Mouse (Mus musculus) spleen, postnatal 4 days (tissue): ENCODE measurements around the gene Gm20878.
"Not testable (repeated sequence)": the region's sequence is repeated elsewhere in the genome, so short reads cannot be mapped to it uniquely, and the experiment has no call there.

Experiments used
- DNase-seq, 2 experiments: peaks; one replicate each; pipeline ENCODE4 v3.0.0; 2022; ENCODE audit warnings: low spot score in 2 of 2

The Gm20878 gene

DNA sequence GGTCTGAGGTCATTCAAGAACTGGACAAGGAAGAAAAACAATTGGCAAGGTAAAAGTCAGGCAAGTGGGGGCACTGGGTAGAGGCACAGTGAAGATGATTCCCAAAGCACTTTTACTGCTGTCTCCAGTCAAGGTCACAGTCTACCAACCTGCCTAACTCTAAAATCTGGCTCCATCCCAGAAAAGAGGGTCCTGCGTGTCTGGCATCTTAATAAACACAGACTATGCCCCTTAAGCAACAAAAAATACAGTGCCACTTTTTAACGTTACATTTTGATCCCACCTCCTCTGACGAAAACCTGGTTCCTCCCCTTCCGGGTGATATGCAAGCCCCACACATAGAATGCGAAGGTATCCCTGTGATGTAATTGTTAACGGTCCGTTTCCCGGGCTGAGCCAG is at the start of gene Gm20878:
TSS of gene Gm20878 (plus strand) at position 301 of the 400 bp plus-strand sequence.
- DNase-seq, result not testable (repeated sequence)

GRCm38 (mm10) chr4:41903310-41903709 is 38.1 kb upstream of the Gm20878 start, which contains the start of gene Gm21541:
Gene Gm21541, plus strand, starts transcription at chr4:41903610.
- DNase-seq, result not testable (repeated sequence)

DNA sequence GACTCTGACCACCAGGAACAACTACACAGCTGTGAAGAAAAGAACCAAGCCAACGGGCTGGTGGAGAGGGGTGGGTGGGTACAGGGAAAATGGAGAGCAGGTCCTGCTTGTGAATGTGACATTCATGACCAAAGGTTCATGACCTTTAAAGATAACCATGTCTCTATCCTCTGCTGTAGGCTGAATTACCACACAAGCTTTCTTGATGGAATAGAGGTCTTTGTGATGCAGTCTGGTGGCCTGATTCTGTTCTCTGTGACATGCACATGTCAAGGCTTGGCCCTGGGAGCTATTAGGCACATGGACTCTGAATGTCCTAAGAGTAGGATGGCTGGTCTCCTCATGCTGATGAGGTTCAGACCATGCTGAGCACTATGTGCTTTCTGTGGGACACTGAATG is 24.4 kb downstream of the Gm20878 start, which contains the start of gene Fam205a4:
TSS of gene Fam205a4 (plus strand) at position 301 of the 400 bp plus-strand sequence.
- not testable (repeated sequence) for DNase-seq
